Mouse (Mus musculus): ENCODE results near the gene Bak1. TPM values are rescaled to one million over a fixed set of nuclear protein-coding genes. Genes with fewer than 3 reads are reported as not detected.

Bak1 gene
- polyA plus RNA-seq, 1 experiment from 2014 or later, result 8.1 TPM

GRCm38 (mm10) chr17:26971247-26971905 is 57.4 kb downstream of the Bak1 start:
- Histone ChIP-seq H3K4me1 (replicated peaks; ENCODE audit: control insufficient read depth, insufficient read depth, low read length) (peaks cover 28% of the 10 kb centered on the region), H3K36me3 (ENCODE audit: control insufficient read depth, insufficient read depth, low read length) (peaks cover 14% of the 10 kb centered on the region), H3K9me3 (ENCODE audit: control insufficient read depth, low read length) (no peaks in the 10 kb centered on the region), H3K9ac (ENCODE audit: low read length) (peak overlapping the region; percentile 92), H3K4me3 (ENCODE audit: low read length) (peak overlapping the region; percentile 70), H3K27me3 (ENCODE audit: control insufficient read depth, insufficient read depth, low read depth, low read length) (no peaks in the 10 kb centered on the region), H3K27ac (ENCODE audit: low read length) (peak overlapping the region; percentile 15), H3K4me2 (ENCODE audit: low read depth, low read length) (peak overlapping the region; percentile 82)
- ATAC-seq (ENCODE audit: low read depth), result no peak
- WGBS, result 36% methylated on average over 8 of the region's 8 CpGs

- H3K4me3 ChIP-seq (ENCODE audit: low read length), result no peak overlapping the region
- no peak overlapping the region for H3K27ac ChIP-seq (ENCODE audit: low read length)
- 68% methylated on average over 11 of the region's 12 CpGs for WGBS
- no peaks in the 10 kb centered on the region for H3K27me3 ChIP-seq (ENCODE audit: control insufficient read depth, insufficient read depth, low read depth, low read length)
- H3K9me3 ChIP-seq (ENCODE audit: control insufficient read depth, low read length), result no peaks in the 10 kb centered on the region
- no peak overlapping the region for H3K9ac ChIP-seq (ENCODE audit: low read length)
- peaks cover 4% of the 10 kb centered on the region; the same call in 1 of the 2 replicates for H3K36me3 ChIP-seq (ENCODE audit: control insufficient read depth, insufficient read depth, low read length)
- no peak for ATAC-seq (ENCODE audit: low read depth)
- peaks cover 22% of the 10 kb centered on the region for H3K4me1 ChIP-seq (replicated peaks; ENCODE audit: control insufficient read depth, insufficient read depth, low read length)
- no peak overlapping the region for H3K4me2 ChIP-seq (ENCODE audit: low read depth, low read length)
These were observed 58.6 kb downstream of the Bak1 start for GRCm38 (mm10) chr17:26970221-26970620.

Other genes with a start within 250 kb of the Bak1 start
- gene Bnip1, start 247.9 kb downstream of the Bak1 start, polyA plus RNA-seq (2015; fragmentation: Nextera tagmentation; extraction: Ambion mirVana), result 45.2 and 47.7 TPM in 2 replicates
- 1.6 and 2.9 TPM in 2 replicates for gene Nkx2-5, start 184.0 kb downstream of the Bak1 start, polyA plus RNA-seq (2015; fragmentation: Nextera tagmentation; extraction: Ambion mirVana)
- 9.0 and 12.9 TPM in 2 replicates for gene Kifc5b, start 111.9 kb downstream of the Bak1 start, polyA plus RNA-seq (2015; fragmentation: Nextera tagmentation; extraction: Ambion mirVana)
- 9.7 and 10.0 TPM in 2 replicates for gene Phf1, start 96.0 kb downstream of the Bak1 start, polyA plus RNA-seq (2015; fragmentation: Nextera tagmentation; extraction: Ambion mirVana)
- gene Cuta, start 89.4 kb downstream of the Bak1 start, polyA plus RNA-seq (2015; fragmentation: Nextera tagmentation; extraction: Ambion mirVana), result 194 and 199 TPM in 2 replicates
- 0.90 and 1.9 TPM in 2 replicates for gene Syngap1, start 87.8 kb downstream of the Bak1 start, polyA plus RNA-seq (2015; fragmentation: Nextera tagmentation; extraction: Ambion mirVana)
- 16.5 and 17.1 TPM in 2 replicates for gene Zbtb9, start 55.8 kb downstream of the Bak1 start, polyA plus RNA-seq (2015; fragmentation: Nextera tagmentation; extraction: Ambion mirVana)
- gene Itpr3, start 28.3 kb upstream of the Bak1 start, polyA plus RNA-seq (2015; fragmentation: Nextera tagmentation; extraction: Ambion mirVana), result 6.1 TPM in 2 replicates
- 248 and 255 TPM in 2 replicates for gene Uqcc2, start 104.9 kb upstream of the Bak1 start, polyA plus RNA-seq (2015; fragmentation: Nextera tagmentation; extraction: Ambion mirVana)
- gene Ip6k3, start 138.8 kb upstream of the Bak1 start, polyA plus RNA-seq (2015; fragmentation: Nextera tagmentation; extraction: Ambion mirVana), result 0.16 and 0.43 TPM in 2 replicates
- gene Lemd2, start 175.5 kb upstream of the Bak1 start, polyA plus RNA-seq (2015; fragmentation: Nextera tagmentation; extraction: Ambion mirVana), result 7.2 and 9.9 TPM in 2 replicates